Mouse (Mus musculus): ENCODE results near the gene Ralgps2. TPM values are rescaled to one million over a fixed set of nuclear protein-coding genes. Genes with fewer than 3 reads are reported as not detected.

Ralgps2 gene
- polyA plus RNA-seq, 1 experiment from 2014 or later: 44.2 TPM

DNA sequence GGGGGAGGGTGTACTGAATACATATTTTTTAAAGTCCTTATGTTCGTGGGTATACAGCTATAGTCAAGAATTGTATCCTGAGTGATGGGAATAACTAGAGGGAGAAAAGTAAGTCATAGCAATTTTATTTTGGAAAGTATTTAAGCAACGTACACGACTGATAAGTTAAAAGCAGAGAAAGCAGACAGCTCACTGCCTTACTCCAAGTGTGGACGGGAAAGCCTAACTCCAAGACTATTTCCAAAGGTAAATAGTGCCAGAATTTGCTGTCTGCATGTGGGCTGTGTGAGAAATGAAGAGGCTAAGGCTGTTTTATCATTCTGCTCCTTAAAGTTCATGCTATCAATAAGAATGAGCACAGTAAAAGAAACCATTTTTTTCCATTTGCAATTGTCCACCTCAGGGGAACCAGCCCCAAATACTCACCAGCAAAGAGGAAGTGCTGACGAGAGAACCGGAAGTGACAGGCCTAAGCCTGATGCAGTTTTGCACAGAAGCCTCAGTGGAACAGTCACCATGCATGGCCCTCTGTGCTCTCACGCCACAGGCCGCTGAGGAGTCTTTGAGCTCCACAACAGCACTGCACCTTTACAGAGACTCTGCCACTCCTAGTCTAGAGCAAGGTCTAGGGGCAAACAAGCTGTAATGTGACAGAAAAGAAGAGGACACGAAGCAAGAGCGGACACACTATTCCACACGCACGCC is 18.0 kb downstream of the Ralgps2 start:
- no peaks in the 10 kb centered on the region for H3K9me3 ChIP-seq
- no peak overlapping the region for H3K4me3 ChIP-seq
- H3K4me2 ChIP-seq: no peak overlapping the region
- peaks cover 49% of the 10 kb centered on the region for H3K4me1 ChIP-seq
- H3K27me3 ChIP-seq (replicated peaks): no peaks in the 10 kb centered on the region
- WGBS: 58% methylated on average over 12 of the region's 12 CpGs
- no peak for ATAC-seq (ENCODE audit: extremely low read depth, insufficient number of reproducible peaks, low FRiP score, low TSS enrichment)
- H3K9ac ChIP-seq: peak overlapping the region; percentile 45; the same call in 1 of the 2 replicates
- H3K36me3 ChIP-seq: no peaks in the 10 kb centered on the region
- H3K27ac ChIP-seq (replicated peaks): peak overlapping the region; percentile 60

DNA sequence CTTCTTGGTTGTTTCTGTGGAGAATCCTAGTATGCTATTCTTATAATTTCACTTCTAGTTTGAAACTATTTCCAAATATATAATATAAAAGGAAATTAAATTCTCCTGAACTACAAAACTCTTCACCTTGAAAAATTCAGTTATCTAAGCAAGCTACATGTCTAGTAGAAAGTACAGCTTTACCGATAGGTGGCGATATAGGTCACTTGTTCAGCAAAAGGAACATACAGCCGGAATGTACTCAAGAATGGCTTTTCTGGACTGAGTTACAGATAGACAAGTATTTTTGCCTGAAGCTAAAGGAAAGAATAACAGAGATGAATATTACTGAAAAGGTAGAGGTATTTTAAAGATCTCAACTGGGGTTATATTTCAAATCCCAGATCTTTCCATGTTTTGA is 22.0 kb downstream of the Ralgps2 start:
- Histone ChIP-seq H3K9ac (no peak overlapping the region), H3K36me3 (no peaks in the 10 kb centered on the region), H3K9me3 (no peaks in the 10 kb centered on the region), H3K4me2 (no peak overlapping the region), H3K4me3 (no peak overlapping the region), H3K27me3 (replicated peaks) (no peaks in the 10 kb centered on the region), H3K4me1 (peaks cover 24% of the 10 kb centered on the region), H3K27ac (replicated peaks) (no peak overlapping the region)
- ATAC-seq (ENCODE audit: extremely low read depth, insufficient number of reproducible peaks, low FRiP score, low TSS enrichment): no peak
- whole genome bisulfite sequencing: 13% methylated on average over 3 of the region's 3 CpGs

DNA sequence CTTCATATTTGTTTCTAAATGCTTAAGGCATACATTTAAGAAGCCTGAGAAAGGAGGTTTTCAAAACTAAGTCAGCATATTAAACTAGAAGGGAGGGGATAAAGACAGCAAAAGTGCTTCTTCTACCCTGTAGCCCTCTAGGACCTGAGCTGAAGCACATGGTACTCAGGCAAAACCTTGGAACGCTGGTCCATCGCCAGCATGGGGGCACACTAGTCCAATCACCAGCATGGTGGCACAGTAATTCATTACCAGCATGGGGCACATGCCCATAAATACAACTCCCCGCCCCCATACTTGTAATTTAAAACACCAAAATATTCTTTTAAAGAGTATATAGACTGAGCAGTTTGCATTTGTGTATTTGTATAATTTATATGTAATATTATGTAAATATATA is 23.1 kb downstream of the Ralgps2 start:
- ATAC-seq (ENCODE audit: extremely low read depth, insufficient number of reproducible peaks, low FRiP score, low TSS enrichment): no peak
- Histone ChIP-seq H3K4me3 (no peak overlapping the region), H3K9ac (no peak overlapping the region), H3K36me3 (no peaks in the 10 kb centered on the region), H3K9me3 (no peaks in the 10 kb centered on the region), H3K27ac (replicated peaks) (no peak overlapping the region), H3K27me3 (replicated peaks) (no peaks in the 10 kb centered on the region), H3K4me1 (peaks cover 17% of the 10 kb centered on the region), H3K4me2 (no peak overlapping the region)
- 84% methylated on average over 3 of the region's 3 CpGs for WGBS

DNA sequence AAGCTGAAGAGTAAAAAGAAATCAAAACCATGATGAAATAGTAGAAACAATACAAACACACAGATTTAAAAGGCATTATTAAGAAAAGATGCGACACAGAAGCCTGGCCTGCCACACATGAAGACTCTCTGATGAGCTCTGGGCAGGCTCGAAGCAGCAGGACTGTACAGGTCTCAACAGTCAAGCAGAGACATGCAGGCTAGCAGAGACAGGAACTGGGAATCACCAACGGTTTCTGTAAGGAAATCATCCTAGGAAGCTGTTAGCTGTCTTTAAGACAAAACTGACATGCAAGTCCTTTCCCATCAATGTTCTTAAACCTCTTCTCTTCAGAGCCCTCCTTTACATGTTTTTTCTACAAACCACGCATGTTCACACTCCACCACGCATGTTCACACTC is 24.5 kb downstream of the Ralgps2 start:
- H3K4me2 ChIP-seq: no peak overlapping the region
- no peak overlapping the region for H3K9ac ChIP-seq
- ATAC-seq (ENCODE audit: extremely low read depth, insufficient number of reproducible peaks, low FRiP score, low TSS enrichment): no peak
- H3K27ac ChIP-seq (replicated peaks): no peak overlapping the region
- H3K36me3 ChIP-seq: no peaks in the 10 kb centered on the region
- 0 out of 2 replicates have a peak, but pooled peaks cover 4% of the 10 kb centered on the region for H3K4me1 ChIP-seq
- no peaks in the 10 kb centered on the region for H3K9me3 ChIP-seq
- no peaks in the 10 kb centered on the region for H3K27me3 ChIP-seq (replicated peaks)
- 74% methylated on average over 5 of the region's 5 CpGs for WGBS
- H3K4me3 ChIP-seq: no peak overlapping the region

DNA sequence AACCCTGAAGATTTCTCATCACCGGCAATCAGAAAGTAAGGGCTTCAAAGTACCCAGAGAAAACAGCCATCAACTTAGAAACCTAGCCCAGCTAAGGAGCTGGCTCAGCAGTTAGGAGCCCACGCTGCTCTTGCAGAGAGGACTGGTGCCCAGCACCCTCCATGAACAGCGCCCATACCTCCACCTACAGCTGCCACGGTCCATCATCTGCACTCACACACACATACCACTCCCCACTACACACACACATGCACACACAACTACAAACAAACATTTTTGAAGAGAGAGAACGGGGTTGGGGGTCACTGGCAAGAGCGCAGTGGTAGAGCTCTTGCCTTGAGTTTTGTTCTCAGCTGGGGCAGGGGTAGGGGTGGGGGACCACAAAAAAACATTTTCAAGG is 26.2 kb downstream of the Ralgps2 start:
- Histone ChIP-seq H3K27me3 (replicated peaks) (no peaks in the 10 kb centered on the region), H3K9ac (no peak overlapping the region), H3K36me3 (no peaks in the 10 kb centered on the region), H3K4me3 (no peak overlapping the region), H3K4me1 (no peaks in the 10 kb centered on the region), H3K4me2 (no peak overlapping the region), H3K9me3 (no peaks in the 10 kb centered on the region), H3K27ac (replicated peaks) (no peak overlapping the region)
- WGBS: 83% methylated on average over 6 of the region's 6 CpGs
- no peak for ATAC-seq (ENCODE audit: extremely low read depth, insufficient number of reproducible peaks, low FRiP score, low TSS enrichment)

DNA sequence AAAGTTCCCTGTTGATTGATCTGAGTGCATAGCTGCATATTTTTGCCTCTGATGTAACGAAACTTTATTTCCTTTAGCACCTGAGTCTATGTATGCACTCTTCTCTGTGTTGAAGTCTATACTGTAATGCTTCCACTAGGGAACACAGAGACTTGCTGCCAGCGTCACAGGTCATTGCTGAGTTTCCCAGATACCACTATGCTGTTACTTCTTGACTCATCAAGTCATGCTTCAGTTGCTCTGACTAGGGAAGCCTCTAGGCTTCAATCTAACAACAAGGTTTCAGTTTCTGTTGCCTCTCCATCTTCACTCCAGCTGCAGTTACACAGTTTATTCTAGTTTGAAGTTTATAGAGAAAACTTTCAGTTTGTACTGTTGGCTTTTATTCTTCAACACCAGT is 28.5 kb downstream of the Ralgps2 start:
- H3K4me3 ChIP-seq: no peak overlapping the region
- no peak overlapping the region for H3K4me2 ChIP-seq
- no peaks in the 10 kb centered on the region for H3K27me3 ChIP-seq (replicated peaks)
- 0 out of 2 replicates have a peak overlapping the region, but pooled peaks have one; percentile 12 for H3K27ac ChIP-seq (replicated peaks)
- ATAC-seq (ENCODE audit: extremely low read depth, insufficient number of reproducible peaks, low FRiP score, low TSS enrichment): no peak
- H3K4me1 ChIP-seq: no peaks in the 10 kb centered on the region
- WGBS: 71% methylated on average over 2 of the region's 2 CpGs
- no peak overlapping the region for H3K9ac ChIP-seq
- peaks cover 16% of the 10 kb centered on the region for H3K36me3 ChIP-seq
- no peaks in the 10 kb centered on the region for H3K9me3 ChIP-seq

DNA sequence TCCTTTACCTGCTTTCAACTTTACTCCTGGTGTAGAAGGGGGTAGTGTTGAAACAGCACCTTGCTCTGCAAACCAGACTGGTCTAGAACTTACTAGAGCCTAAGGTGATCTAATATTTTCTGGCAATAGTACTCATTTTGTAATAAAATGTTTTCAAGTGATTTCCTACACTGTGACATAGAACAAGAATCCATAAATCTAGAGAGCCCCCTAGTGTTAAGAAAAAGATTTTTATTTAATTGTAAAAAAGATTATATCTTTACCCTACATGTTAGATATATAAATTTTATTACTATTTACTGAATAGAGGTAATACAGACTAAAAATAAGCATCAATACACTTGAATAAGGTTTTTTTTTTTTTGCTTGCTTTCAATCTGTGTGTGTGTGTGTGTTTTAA is 29.6 kb downstream of the Ralgps2 start:
- H3K4me3 ChIP-seq: no peak overlapping the region
- H3K4me1 ChIP-seq: no peaks in the 10 kb centered on the region
- H3K36me3 ChIP-seq: peaks cover 24% of the 10 kb centered on the region
- no peaks in the 10 kb centered on the region for H3K9me3 ChIP-seq
- ATAC-seq (ENCODE audit: extremely low read depth, insufficient number of reproducible peaks, low FRiP score, low TSS enrichment): no peak
- no peak overlapping the region for H3K4me2 ChIP-seq
- no peak overlapping the region for H3K9ac ChIP-seq
- H3K27me3 ChIP-seq (replicated peaks): no peaks in the 10 kb centered on the region
- no peak overlapping the region for H3K27ac ChIP-seq (replicated peaks)

DNA sequence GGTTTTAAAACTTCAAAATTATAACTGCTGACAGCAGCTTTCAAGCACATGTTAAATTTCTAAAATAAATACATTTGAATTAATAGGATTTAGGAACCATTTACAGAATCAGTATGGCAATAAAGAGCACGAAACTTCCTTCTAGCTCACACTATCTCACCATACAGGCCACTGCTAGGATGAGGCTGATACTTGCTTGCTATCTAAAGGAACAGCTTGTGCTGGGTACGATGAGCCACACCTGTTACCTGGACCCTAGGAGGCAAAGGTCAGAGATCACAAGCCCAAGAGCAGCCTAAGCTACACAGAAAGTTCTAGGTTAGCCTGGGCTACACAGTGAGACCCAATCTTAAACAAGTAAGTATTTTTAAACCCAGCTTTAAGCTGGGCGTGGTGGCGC is 30.2 kb downstream of the Ralgps2 start:
- no peak overlapping the region for H3K27ac ChIP-seq (replicated peaks)
- no peak for ATAC-seq (ENCODE audit: extremely low read depth, insufficient number of reproducible peaks, low FRiP score, low TSS enrichment)
- no peaks in the 10 kb centered on the region for H3K4me1 ChIP-seq
- H3K27me3 ChIP-seq (replicated peaks): no peaks in the 10 kb centered on the region
- H3K4me3 ChIP-seq: no peak overlapping the region
- H3K9ac ChIP-seq: no peak overlapping the region
- 86% methylated on average over 4 of the region's 4 CpGs for WGBS
- H3K9me3 ChIP-seq: no peaks in the 10 kb centered on the region
- peaks cover 24% of the 10 kb centered on the region for H3K36me3 ChIP-seq
- no peak overlapping the region for H3K4me2 ChIP-seq

DNA sequence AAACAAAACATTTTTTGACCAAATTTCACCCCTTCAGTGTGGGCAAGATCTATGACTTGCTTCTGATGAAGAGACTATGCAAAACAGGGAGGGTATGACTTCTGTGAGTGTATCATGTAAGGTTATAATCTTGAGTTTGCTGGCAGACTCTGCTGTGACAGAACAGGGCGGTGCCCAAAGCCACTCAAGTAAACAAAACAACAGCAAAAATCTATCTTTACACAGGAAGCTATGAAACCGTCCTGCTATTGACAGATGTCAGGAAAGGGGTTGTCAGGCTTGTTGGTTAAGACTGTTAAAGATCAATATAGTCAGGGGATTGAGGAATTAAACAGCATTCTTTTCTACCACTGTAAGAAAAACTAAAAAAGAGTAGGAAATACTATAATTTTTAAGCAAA is 33.8 kb downstream of the Ralgps2 start:
- Histone ChIP-seq H3K4me1 (no peaks in the 10 kb centered on the region), H3K27ac (replicated peaks) (no peak overlapping the region), H3K4me2 (no peak overlapping the region), H3K27me3 (replicated peaks) (no peaks in the 10 kb centered on the region), H3K9ac (no peak overlapping the region), H3K4me3 (no peak overlapping the region), H3K9me3 (no peaks in the 10 kb centered on the region), H3K36me3 (peaks cover 27% of the 10 kb centered on the region)
- whole genome bisulfite sequencing: 74% methylated on average over 2 of the region's 2 CpGs
- ATAC-seq (ENCODE audit: extremely low read depth, insufficient number of reproducible peaks, low FRiP score, low TSS enrichment): no peak

DNA sequence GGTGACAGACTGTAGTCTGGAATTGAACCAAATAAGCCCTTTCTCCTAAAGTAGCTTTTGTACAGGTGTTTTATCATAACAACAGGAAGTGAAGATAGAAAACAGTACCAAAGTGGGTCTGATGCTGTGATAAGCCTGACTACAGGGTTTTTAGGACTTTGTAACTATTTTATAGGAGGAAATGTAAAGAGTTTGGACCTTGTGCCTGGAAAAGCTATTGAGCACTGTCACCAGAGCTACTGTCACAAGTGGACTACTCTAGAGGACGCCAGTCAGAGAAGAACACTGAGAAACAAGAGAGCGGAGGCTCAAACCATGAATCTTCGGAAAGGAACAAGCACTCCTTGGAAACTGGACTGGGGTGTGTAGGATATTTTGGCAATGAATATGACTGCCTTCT is 35.5 kb downstream of the Ralgps2 start:
- Histone ChIP-seq H3K9ac (no peak overlapping the region), H3K27ac (replicated peaks) (no peak overlapping the region), H3K9me3 (no peaks in the 10 kb centered on the region), H3K4me2 (no peak overlapping the region), H3K27me3 (replicated peaks) (no peaks in the 10 kb centered on the region), H3K4me1 (no peaks in the 10 kb centered on the region), H3K36me3 (peaks cover 36% of the 10 kb centered on the region), H3K4me3 (no peak overlapping the region)
- WGBS: 88% methylated on average over 3 of the region's 3 CpGs
- no peak for ATAC-seq (ENCODE audit: extremely low read depth, insufficient number of reproducible peaks, low FRiP score, low TSS enrichment)

DNA sequence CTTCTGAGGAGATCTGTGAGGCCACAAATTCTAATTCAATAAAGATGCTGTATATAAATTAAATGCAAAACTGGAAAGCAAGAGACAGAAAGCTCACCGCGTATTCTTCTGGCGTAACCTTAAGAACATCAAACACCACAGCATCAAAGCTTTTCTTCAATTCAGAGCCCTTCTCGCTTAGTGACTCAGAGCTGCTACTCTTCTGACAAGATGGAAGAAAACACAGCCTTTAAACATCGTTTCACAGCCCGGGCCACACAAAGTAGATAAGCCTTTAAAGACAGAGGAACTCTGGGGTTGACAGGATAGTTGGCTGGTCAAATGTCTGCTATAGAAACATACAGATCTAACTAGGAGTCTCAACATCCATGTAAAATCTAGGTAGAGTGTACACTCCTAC is 37.7 kb downstream of the Ralgps2 start:
- H3K9me3 ChIP-seq: no peaks in the 10 kb centered on the region
- no peak overlapping the region for H3K4me3 ChIP-seq
- H3K27ac ChIP-seq (replicated peaks): no peak overlapping the region
- H3K36me3 ChIP-seq: peaks cover 35% of the 10 kb centered on the region
- H3K9ac ChIP-seq: no peak overlapping the region
- ATAC-seq (ENCODE audit: extremely low read depth, insufficient number of reproducible peaks, low FRiP score, low TSS enrichment): no peak
- no peak overlapping the region for H3K4me2 ChIP-seq
- H3K27me3 ChIP-seq (replicated peaks): no peaks in the 10 kb centered on the region
- H3K4me1 ChIP-seq: peaks cover 6% of the 10 kb centered on the region; the same call in 1 of the 2 replicates
- WGBS: 69% methylated on average over 6 of the region's 6 CpGs

DNA sequence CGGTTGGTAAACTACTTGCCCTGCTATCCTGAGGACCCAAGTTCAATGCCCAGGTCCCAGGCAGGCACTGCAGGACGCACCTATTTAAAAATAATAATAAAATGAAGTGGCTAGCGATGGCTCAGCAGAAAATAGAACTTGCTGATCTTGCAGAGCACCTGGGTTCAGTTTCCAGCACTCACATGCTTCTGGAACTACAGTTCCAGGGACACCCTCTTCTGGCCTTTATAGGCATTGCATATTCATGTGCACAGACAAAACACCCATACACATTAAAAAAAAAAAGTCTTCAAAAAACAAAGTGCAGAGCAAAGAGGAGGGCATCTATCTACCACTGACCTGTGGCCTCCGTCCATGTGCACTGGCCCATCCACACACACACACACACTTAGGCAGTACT is 47.9 kb downstream of the Ralgps2 start:
- Histone ChIP-seq H3K4me2 (no peak overlapping the region), H3K9ac (no peak overlapping the region), H3K27ac (replicated peaks) (no peak overlapping the region), H3K27me3 (replicated peaks) (no peaks in the 10 kb centered on the region), H3K4me3 (no peak overlapping the region), H3K4me1 (peaks cover 9% of the 10 kb centered on the region; the same call in 1 of the 2 replicates), H3K9me3 (no peaks in the 10 kb centered on the region), H3K36me3 (peaks cover 25% of the 10 kb centered on the region)
- no peak for ATAC-seq (ENCODE audit: extremely low read depth, insufficient number of reproducible peaks, low FRiP score, low TSS enrichment)
- WGBS: 91% methylated on average over 4 of the region's 4 CpGs

All from heart, embryonic 13.5 days (tissue).